Mouse (Mus musculus): Measurements from ENCODE around the gene Pld2. TPM values are rescaled to one million over a fixed set of nuclear protein-coding genes. Genes with fewer than 3 reads are reported as not detected.

The Pld2 gene
- polyA plus RNA-seq, 1 experiment from 2014 or later, result 5.9 TPM

DNA sequence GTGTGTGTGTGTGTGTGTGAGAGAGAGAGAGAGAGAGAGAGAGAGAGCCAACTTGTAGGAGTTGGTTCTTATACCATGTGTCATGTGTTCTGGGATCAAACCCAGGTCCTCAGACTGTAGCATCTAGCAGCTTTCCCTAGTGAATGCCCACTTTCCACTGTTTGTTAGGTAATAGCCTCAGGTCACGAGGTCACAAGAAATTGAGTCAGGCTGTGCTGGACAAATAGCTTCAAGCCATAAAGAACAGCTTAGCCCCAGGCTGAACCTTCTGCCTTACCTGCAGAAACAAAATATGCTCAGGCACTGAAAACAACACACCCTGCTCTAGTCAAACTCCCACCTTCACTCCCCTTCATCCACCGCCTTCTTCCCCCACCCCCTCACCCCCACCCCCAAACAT, 28.6 kb upstream of the Pld2 start:
- ATAC-seq (ENCODE audit: low FRiP score, low TSS enrichment), result no peak

DNA sequence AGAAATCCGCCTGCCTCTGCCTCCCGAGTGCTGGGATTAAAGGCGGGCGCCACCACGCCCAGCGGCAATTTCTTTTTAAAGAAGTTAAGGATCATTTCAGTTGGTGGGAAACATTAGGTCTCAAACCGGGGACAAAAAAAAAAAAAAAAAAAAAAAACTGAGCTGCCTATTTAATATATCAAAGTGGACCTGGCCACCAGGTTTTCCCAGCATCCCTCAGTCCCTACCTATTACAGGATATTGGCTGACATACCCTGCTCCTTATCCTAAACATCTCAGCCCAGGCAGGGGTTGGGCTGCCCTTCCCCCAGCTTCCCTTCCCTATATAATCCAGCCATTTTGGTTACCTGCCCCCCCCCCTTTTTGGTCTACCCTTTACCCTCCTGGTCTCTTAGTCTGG, 28.0 kb upstream of the Pld2 start:
- Histone ChIP-seq H3K4me1 (ENCODE audit: control insufficient read depth, insufficient read depth, low read length) (0 out of 2 replicates have a peak, but pooled peaks cover 8% of the 10 kb centered on the region), H3K36me3 (ENCODE audit: control insufficient read depth, insufficient read depth, low read length) (no peaks in the 10 kb centered on the region), H3K27ac (ENCODE audit: low read depth, low read length) (no peak overlapping the region), H3K27me3 (ENCODE audit: control insufficient read depth, insufficient read depth, low read length) (no peaks in the 10 kb centered on the region), H3K9me3 (ENCODE audit: control insufficient read depth, low read length) (no peaks in the 10 kb centered on the region), H3K4me3 (ENCODE audit: low read length) (no peak overlapping the region), H3K9ac (ENCODE audit: low read depth, low read length) (no peak overlapping the region), H3K4me2 (replicated peaks; ENCODE audit: low read depth, low read length) (no peak overlapping the region)
- 86% methylated on average over 7 of the region's 7 CpGs for WGBS
- ATAC-seq (ENCODE audit: low FRiP score, low TSS enrichment), result no peak

More for the DNA sequence above, 28.6 kb upstream of the Pld2 start:
- Histone ChIP-seq H3K9ac (ENCODE audit: low read depth, low read length) (no peak overlapping the region), H3K9me3 (ENCODE audit: control insufficient read depth, low read length) (no peaks in the 10 kb centered on the region), H3K27ac (ENCODE audit: low read depth, low read length) (no peak overlapping the region), H3K4me2 (replicated peaks; ENCODE audit: low read depth, low read length) (no peak overlapping the region), H3K4me1 (ENCODE audit: control insufficient read depth, insufficient read depth, low read length) (0 out of 2 replicates have a peak, but pooled peaks cover 8% of the 10 kb centered on the region), H3K4me3 (ENCODE audit: low read length) (no peak overlapping the region), H3K27me3 (ENCODE audit: control insufficient read depth, insufficient read depth, low read length) (no peaks in the 10 kb centered on the region), H3K36me3 (ENCODE audit: control insufficient read depth, insufficient read depth, low read length) (no peaks in the 10 kb centered on the region)
- 53% methylated on average over 2 of the region's 2 CpGs for WGBS

DNA sequence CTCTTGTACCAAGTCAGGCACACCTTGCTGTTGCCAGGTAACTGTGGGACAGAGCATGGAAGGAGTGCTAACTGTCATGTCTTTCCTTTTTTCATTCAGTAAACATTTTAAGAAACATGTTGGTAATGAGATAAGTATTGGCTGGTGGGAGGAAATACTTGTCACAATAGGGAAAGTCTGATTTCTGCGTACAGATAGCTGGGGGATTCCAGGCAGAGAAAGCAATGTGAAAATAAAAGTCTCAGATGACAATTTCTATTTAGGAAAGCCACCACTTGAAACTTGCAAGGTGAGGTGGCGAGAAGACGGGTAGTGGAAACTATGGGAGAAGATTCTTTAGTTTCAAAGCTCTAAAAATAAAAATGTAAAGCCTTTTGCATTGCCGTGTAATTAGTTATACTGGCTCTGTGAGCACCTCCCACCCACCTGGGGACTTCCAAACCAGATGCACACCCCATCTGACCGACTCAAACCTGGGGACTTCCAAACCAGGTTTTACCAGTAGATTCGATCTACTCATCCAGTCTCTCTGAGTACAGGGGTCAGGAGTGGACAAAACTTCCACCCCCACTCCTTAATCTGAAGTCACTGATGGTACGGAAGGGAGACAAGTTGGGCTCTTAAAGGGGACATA, 27.0 kb upstream of the Pld2 start:
- H3K4me1 ChIP-seq (ENCODE audit: control insufficient read depth, insufficient read depth, low read length), result 0 out of 2 replicates have a peak, but pooled peaks cover 8% of the 10 kb centered on the region
- no peak overlapping the region for H3K4me3 ChIP-seq (ENCODE audit: low read length)
- no peak overlapping the region for H3K4me2 ChIP-seq (replicated peaks; ENCODE audit: low read depth, low read length)
- H3K9ac ChIP-seq (ENCODE audit: low read depth, low read length), result no peak overlapping the region
- 77% methylated on average over 7 of the region's 7 CpGs for whole genome bisulfite sequencing
- no peaks in the 10 kb centered on the region for H3K27me3 ChIP-seq (ENCODE audit: control insufficient read depth, insufficient read depth, low read length)
- H3K9me3 ChIP-seq (ENCODE audit: control insufficient read depth, low read length), result no peaks in the 10 kb centered on the region
- no peak overlapping the region for H3K27ac ChIP-seq (ENCODE audit: low read depth, low read length)
- no peaks in the 10 kb centered on the region for H3K36me3 ChIP-seq (ENCODE audit: control insufficient read depth, insufficient read depth, low read length)
- ATAC-seq (ENCODE audit: low FRiP score, low TSS enrichment), result no peak

DNA sequence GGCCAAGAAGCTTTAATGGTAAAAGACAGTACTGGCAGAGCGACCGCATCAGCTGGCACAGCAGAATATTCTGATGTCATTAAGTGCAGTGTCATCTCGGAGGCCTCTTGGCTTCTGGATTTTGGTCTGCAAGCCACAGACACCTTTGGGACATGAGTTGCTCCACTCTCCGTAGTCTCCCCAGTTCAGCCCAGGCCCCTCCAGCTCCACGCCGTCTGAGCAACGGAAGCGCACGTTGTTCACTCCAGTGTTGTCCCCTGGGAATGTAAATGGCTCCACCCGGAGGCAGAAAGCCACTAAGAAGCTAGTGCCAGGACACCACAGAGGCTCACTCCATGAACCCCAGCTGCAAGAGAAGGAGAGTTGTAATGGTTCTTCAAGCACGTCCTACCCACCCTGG, 26.3 kb upstream of the Pld2 start:
- no peak overlapping the region for H3K4me2 ChIP-seq (replicated peaks; ENCODE audit: low read depth, low read length)
- ATAC-seq (ENCODE audit: low FRiP score, low TSS enrichment), result no peak
- WGBS, result 62% methylated on average over 11 of the region's 11 CpGs
- no peak overlapping the region for H3K9ac ChIP-seq (ENCODE audit: low read depth, low read length)
- no peaks in the 10 kb centered on the region for H3K9me3 ChIP-seq (ENCODE audit: control insufficient read depth, low read length)
- no peak overlapping the region for H3K27ac ChIP-seq (ENCODE audit: low read depth, low read length)
- H3K36me3 ChIP-seq (ENCODE audit: control insufficient read depth, insufficient read depth, low read length), result no peaks in the 10 kb centered on the region
- no peak overlapping the region for H3K4me3 ChIP-seq (ENCODE audit: low read length)
- H3K4me1 ChIP-seq (ENCODE audit: control insufficient read depth, insufficient read depth, low read length), result 0 out of 2 replicates have a peak, but pooled peaks cover 8% of the 10 kb centered on the region
- H3K27me3 ChIP-seq (ENCODE audit: control insufficient read depth, insufficient read depth, low read length), result no peaks in the 10 kb centered on the region

DNA sequence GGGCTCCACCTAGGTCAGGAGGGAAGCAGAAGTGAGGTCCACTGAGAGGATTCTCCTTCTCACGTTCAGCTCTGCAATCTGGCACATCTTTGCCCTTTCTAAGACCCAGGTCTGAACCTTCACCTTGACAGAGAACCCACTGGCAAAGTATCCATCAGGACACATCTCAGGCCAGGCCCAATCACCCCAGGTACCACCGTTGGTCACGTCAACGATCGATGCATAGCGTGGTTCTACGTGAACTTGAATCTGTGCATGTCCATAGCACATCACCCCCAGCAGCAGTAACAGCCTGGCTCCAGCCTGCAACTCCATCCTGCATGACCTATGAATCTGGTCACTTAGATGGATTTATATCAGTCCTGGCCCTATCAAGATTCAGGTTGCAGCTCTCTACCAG, 25.6 kb upstream of the Pld2 start, which contains the start of gene Vmo1:
Gene Vmo1, minus strand, starts transcription at position 329 of the 400 bp plus-strand sequence.
- no peak within 1 kb of the TSS for H3K4me3 ChIP-seq (ENCODE audit: low read length)
- no peaks in the 10 kb centered on the region for H3K36me3 ChIP-seq (ENCODE audit: control insufficient read depth, insufficient read depth, low read length)
- 80% methylated on average over 7 of the region's 7 CpGs for WGBS
- H3K9ac ChIP-seq (ENCODE audit: low read depth, low read length), result no peak within 1 kb of the TSS
- H3K27ac ChIP-seq (ENCODE audit: low read depth, low read length), result no peak within 1 kb of the TSS
- H3K27me3 ChIP-seq (ENCODE audit: control insufficient read depth, insufficient read depth, low read length), result no peaks in the 10 kb centered on the region; the same call in 1 of the 2 replicates
- ATAC-seq (ENCODE audit: low FRiP score, low TSS enrichment), result no peak
- 0 out of 2 replicates have a peak, but pooled peaks cover 8% of the 10 kb centered on the region for H3K4me1 ChIP-seq (ENCODE audit: control insufficient read depth, insufficient read depth, low read length)
- H3K9me3 ChIP-seq (ENCODE audit: control insufficient read depth, low read length), result no peaks in the 10 kb centered on the region
- H3K4me2 ChIP-seq (replicated peaks; ENCODE audit: low read depth, low read length), result no peak within 1 kb of the TSS

DNA sequence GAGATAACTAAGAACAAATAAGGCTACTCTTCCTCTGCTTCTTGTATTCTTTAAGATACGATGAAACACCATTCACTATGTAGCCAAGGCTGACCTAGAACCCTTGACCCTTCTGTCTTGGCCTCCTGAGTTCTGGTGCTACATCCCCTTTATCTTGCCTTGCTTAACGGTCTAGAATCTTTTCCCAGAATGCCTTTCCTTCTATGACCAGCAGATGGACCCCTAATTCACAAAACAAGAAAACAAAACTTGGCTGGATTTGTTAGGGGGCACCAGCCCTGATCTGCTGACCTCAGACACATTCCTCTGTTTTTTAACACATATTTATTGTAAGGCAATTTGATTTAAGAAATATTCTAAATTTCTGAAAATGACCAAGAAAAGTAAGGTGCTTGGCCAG, 23.5 kb upstream of the Pld2 start:
- Histone ChIP-seq H3K4me2 (replicated peaks; ENCODE audit: low read depth, low read length) (no peak overlapping the region), H3K27ac (ENCODE audit: low read depth, low read length) (no peak overlapping the region), H3K4me1 (ENCODE audit: control insufficient read depth, insufficient read depth, low read length) (peaks cover 10% of the 10 kb centered on the region; the same call in 1 of the 2 replicates), H3K4me3 (ENCODE audit: low read length) (no peak overlapping the region), H3K36me3 (ENCODE audit: control insufficient read depth, insufficient read depth, low read length) (no peaks in the 10 kb centered on the region), H3K27me3 (ENCODE audit: control insufficient read depth, insufficient read depth, low read length) (no peaks in the 10 kb centered on the region; the same call in 1 of the 2 replicates), H3K9me3 (ENCODE audit: control insufficient read depth, low read length) (no peaks in the 10 kb centered on the region), H3K9ac (ENCODE audit: low read depth, low read length) (no peak overlapping the region)
- ATAC-seq (ENCODE audit: low FRiP score, low TSS enrichment), result no peak
- WGBS, result 20% methylated on average over 2 of the region's 2 CpGs

DNA sequence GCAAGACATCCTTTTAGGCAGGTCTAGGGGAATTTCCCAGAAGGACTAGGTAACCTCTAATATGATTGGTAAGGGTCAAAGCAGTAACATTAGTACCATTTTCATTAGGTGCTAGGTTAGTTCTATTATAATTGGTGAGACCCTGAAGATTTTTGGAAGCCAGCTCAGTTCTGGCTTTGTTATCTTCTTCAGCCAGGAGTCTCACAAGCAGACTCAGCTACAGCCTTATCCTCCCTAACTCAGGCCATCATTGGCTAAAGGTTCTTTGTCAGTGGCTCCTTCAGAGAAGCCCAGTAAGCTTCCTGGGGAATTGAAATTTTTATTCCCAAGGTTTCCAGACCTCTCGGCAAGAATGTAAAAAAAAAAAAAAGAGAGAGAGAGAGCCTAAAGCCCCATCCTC, 21.4 kb upstream of the Pld2 start:
- peaks cover 10% of the 10 kb centered on the region; the same call in 1 of the 2 replicates for H3K4me1 ChIP-seq (ENCODE audit: control insufficient read depth, insufficient read depth, low read length)
- H3K4me3 ChIP-seq (ENCODE audit: low read length), result no peak overlapping the region
- no peak overlapping the region for H3K4me2 ChIP-seq (replicated peaks; ENCODE audit: low read depth, low read length)
- no peak for ATAC-seq (ENCODE audit: low FRiP score, low TSS enrichment)
- H3K27ac ChIP-seq (ENCODE audit: low read depth, low read length), result no peak overlapping the region
- H3K9me3 ChIP-seq (ENCODE audit: control insufficient read depth, low read length), result no peaks in the 10 kb centered on the region
- no peaks in the 10 kb centered on the region; the same call in 1 of the 2 replicates for H3K27me3 ChIP-seq (ENCODE audit: control insufficient read depth, insufficient read depth, low read length)
- WGBS, result 59% methylated on average over 1 of the region's 1 CpGs
- no peaks in the 10 kb centered on the region for H3K36me3 ChIP-seq (ENCODE audit: control insufficient read depth, insufficient read depth, low read length)
- H3K9ac ChIP-seq (ENCODE audit: low read depth, low read length), result no peak overlapping the region

DNA sequence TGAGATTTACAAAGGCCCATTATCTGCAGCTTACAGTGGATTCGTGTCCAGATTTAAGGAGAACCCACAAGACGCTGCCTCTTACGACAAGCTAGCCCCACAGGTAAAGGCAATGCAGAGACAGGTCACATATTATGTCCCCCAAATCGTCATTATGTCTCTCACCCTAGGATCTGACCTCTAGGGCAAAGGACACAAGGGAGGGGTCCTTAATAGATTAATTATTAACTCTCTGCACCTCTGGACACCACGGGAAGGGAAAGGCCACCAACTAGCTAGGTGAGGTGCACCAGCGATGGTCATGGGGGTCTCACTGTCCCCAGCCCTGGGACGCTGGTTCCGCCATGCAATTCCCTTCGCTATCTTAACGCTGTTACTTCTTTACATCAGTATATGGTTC, 20.9 kb upstream of the Pld2 start, which contains the start of gene Gltpd2:
Gene Gltpd2, plus strand, starts transcription at position 274 of the 400 bp plus-strand sequence.
- ATAC-seq (ENCODE audit: low FRiP score, low TSS enrichment), result no peak
- WGBS, result 83% methylated on average over 10 of the region's 10 CpGs
- Histone ChIP-seq H3K27ac (ENCODE audit: low read depth, low read length) (no peak within 1 kb of the TSS), H3K9me3 (ENCODE audit: control insufficient read depth, low read length) (no peaks in the 10 kb centered on the region), H3K4me3 (ENCODE audit: low read length) (peak within 1 kb of the TSS; percentile 31), H3K4me1 (ENCODE audit: control insufficient read depth, insufficient read depth, low read length) (peaks cover 10% of the 10 kb centered on the region; the same call in 1 of the 2 replicates), H3K27me3 (ENCODE audit: control insufficient read depth, insufficient read depth, low read length) (no peaks in the 10 kb centered on the region; the same call in 1 of the 2 replicates), H3K36me3 (ENCODE audit: control insufficient read depth, insufficient read depth, low read length) (no peaks in the 10 kb centered on the region), H3K4me2 (replicated peaks; ENCODE audit: low read depth, low read length) (peak within 1 kb of the TSS; percentile 45), H3K9ac (ENCODE audit: low read depth, low read length) (peak within 1 kb of the TSS; percentile 57)

DNA sequence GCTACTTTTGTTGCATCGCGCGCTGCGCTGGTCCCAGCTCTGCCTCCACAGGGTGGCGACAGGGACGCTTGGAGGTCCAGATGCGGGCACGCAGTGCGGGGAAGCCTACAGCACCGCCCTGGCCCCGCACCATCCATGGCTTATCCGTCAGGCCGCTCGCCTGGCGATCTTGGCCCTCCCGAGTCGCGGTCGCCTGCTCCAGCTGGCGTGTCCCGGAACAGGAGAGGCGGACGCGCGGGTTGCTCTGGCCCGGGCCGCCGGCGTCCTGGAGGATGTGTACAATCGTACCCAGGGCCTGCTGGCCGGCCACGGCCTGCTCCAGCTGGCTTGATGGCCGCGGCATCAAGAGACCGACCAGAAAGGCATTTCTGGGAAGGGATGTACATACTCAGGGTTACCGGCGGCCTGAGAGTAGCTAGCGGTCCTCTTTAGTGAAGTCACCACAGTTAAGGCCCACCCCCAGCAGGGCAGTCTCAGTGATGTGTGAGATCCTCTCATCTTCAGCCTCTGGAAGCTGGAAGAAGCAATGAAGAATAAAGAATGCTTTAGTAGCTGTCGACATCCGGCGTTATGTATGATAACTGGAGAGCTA, 19.6 kb upstream of the Pld2 start:
- H3K27ac ChIP-seq (ENCODE audit: low read depth, low read length), result peak overlapping the region; percentile 71
- no peaks in the 10 kb centered on the region for H3K36me3 ChIP-seq (ENCODE audit: control insufficient read depth, insufficient read depth, low read length)
- peak overlapping the region; percentile 31 for H3K4me3 ChIP-seq (ENCODE audit: low read length)
- H3K27me3 ChIP-seq (ENCODE audit: control insufficient read depth, insufficient read depth, low read length), result no peaks in the 10 kb centered on the region; the same call in 1 of the 2 replicates
- peak; percentile 60 for ATAC-seq (ENCODE audit: low FRiP score, low TSS enrichment)
- peak overlapping the region; percentile 45 for H3K4me2 ChIP-seq (replicated peaks; ENCODE audit: low read depth, low read length)
- peaks cover 7% of the 10 kb centered on the region; the same call in 1 of the 2 replicates for H3K4me1 ChIP-seq (ENCODE audit: control insufficient read depth, insufficient read depth, low read length)
- peak overlapping the region; percentile 57 for H3K9ac ChIP-seq (ENCODE audit: low read depth, low read length)
- H3K9me3 ChIP-seq (ENCODE audit: control insufficient read depth, low read length), result no peaks in the 10 kb centered on the region
- 11% methylated on average over 41 of the region's 41 CpGs for WGBS
